Mouse (Mus musculus) colon, adult 2 months (tissue): Measurements from ENCODE around the gene Crybg3. TPM values are rescaled to one million over a fixed set of nuclear protein-coding genes. Genes with fewer than 3 reads are reported as not detected.

Experiments used
- polyA plus RNA-seq: library from polyadenylated mRNA; depleted of rRNA; stranded (reverse); fragments of >200 nt; gene quantifications from 2 replicates; pipeline ENCODE4 v1.2.3, GENCODE M21; 2012; rRNA removed

Crybg3 gene
- 2.9 and 4.5 TPM in 2 replicates for polyA plus RNA-seq

GRCm38 (mm10) chr16:59600311-59601251 is at the start of gene Crybg3:
Crybg3 (minus strand) TSS chr16:59600979.

DNA sequence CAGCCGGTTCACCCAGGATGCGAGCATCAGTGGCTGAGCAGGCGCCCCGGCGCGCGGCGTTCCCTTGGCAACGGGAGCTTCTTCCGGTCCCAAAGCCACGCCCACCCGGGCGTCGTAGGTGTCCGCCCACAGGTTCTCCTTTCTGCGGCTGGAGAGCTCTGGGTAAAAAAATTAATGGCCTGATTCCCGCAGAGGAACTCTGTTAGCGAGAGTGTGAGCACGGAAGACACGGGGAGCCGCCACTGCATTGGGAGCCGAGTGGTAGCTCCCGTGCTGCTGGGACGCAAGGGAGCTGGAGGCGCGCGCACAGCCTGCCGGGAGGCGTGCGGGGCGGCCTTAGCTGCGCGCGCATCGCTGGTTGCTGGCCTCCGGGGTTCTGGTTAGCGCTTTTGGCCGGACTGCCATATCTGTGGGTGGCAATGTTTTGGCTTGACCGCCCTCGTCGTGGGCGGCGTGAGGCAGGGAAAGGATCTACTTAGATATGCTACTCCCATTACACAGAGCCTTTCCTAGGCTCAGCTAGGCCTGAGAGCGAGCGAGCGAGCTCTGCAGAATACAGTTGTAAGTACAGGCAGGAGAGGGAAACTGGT is 38.4 kb upstream of the Crybg3 start, which contains the start of gene Arl6:
Gene Arl6 (minus strand): TSS at position 290 of the 590 bp plus-strand sequence.

GRCm38 (mm10) chr16:59471637-59472278 is 129.0 kb downstream of the Crybg3 start, which contains the start of gene Riox2:
Riox2 (plus strand) TSS chr16:59471775.

Other genes with a start within 250 kb of the Crybg3 start
- gene Olfr209, start 237.0 kb downstream of the Crybg3 start, polyA plus RNA-seq, result not detected in 2 replicates
- gene Gabrr3, start 193.6 kb downstream of the Crybg3 start, polyA plus RNA-seq, result not detected in 2 replicates
- 4.3 and 6.8 TPM in 2 replicates for gene Riox2, start 129.2 kb downstream of the Crybg3 start, polyA plus RNA-seq
- gene Arl6, start 38.4 kb upstream of the Crybg3 start, polyA plus RNA-seq, result 0.49 and 0.76 TPM in 2 replicates